Mouse (Mus musculus) bone marrow macrophage, adult 2 months (primary cell): ENCODE data around the gene Actrt2. TPM values are rescaled to one million over a fixed set of nuclear protein-coding genes. Genes with fewer than 3 reads are reported as not detected.

Experiments used
- H3K27ac ChIP-seq: 2 replicates; pipeline ENCODE4 v1.5.1; 2012; ENCODE audit warnings: low read depth, low read length; ENCODE audit not compliant: insufficient read depth
- H3K4me1 ChIP-seq: 2 replicates; pipeline ENCODE4 v1.6.1; 2012; ENCODE audit warnings: low read length; ENCODE audit not compliant: control insufficient read depth, insufficient read depth
- H3K4me3 ChIP-seq: 2 replicates; pipeline ENCODE4 v1.5.1; 2012; ENCODE audit warnings: mild to moderate bottlenecking, low read length, moderate library complexity; ENCODE audit not compliant: insufficient read depth
- CTCF ChIP-seq: IDR thresholded peaks from 2 replicates; pipeline ENCODE4 v1.5.1; 2012; ENCODE audit warnings: low read depth, mild to moderate bottlenecking, low read length, moderate library complexity
- POLR2A ChIP-seq: IDR thresholded peaks from 2 replicates; pipeline ENCODE4 v1.6.1; 2012; ENCODE audit warnings: mild to moderate bottlenecking, low read depth, low read length, borderline replicate concordance
- polyA plus RNA-seq: library from polyadenylated mRNA; stranded (reverse); fragments of >200 nt; gene quantifications from 2 replicates; pipeline ENCODE4 v1.2.4, GENCODE M21; 2012; ENCODE audit not compliant: missing spikeins, insufficient read depth, insufficient read length

The Actrt2 gene
- polyA plus RNA-seq, 1 experiment = not detected

GRCm38 (mm10) chr4:154660025-154660424 lies 7.6 kb downstream of the Actrt2 start:
- Histone ChIP-seq H3K4me1 (no peaks in the 10 kb centered on the region), H3K27ac (no peak overlapping the region), H3K4me3 (no peak overlapping the region)
- TF ChIP-seq CTCF (no peak), POLR2A (no peak)

- no peaks in the 10 kb centered on the region for H3K4me1 ChIP-seq
- H3K27ac ChIP-seq = no peak overlapping the region
- H3K4me3 ChIP-seq = no peak overlapping the region
- TF ChIP-seq POLR2A = no peak
- no peak for TF ChIP-seq CTCF
These were observed 12.3 kb downstream of the Actrt2 start for GRCm38 (mm10) chr4:154655134-154655910.

GRCm38 (mm10) chr4:154652494-154652893 lies 15.2 kb downstream of the Actrt2 start:
- no peak for TF ChIP-seq POLR2A
- TF ChIP-seq CTCF = no peak
- H3K4me1 ChIP-seq = no peaks in the 10 kb centered on the region
- H3K4me3 ChIP-seq = no peak overlapping the region
- H3K27ac ChIP-seq = no peak overlapping the region

GRCm38 (mm10) chr4:154649083-154649747 lies 18.5 kb downstream of the Actrt2 start:
- TF ChIP-seq CTCF (no peak), POLR2A (no peak)
- no peak overlapping the region for H3K4me3 ChIP-seq
- H3K4me1 ChIP-seq = no peaks in the 10 kb centered on the region
- H3K27ac ChIP-seq = no peak overlapping the region

- no peaks in the 10 kb centered on the region for H3K4me1 ChIP-seq
- no peak overlapping the region for H3K27ac ChIP-seq
- H3K4me3 ChIP-seq = no peak overlapping the region
- no peak for TF ChIP-seq POLR2A
- no peak for TF ChIP-seq CTCF
These were observed 25.2 kb downstream of the Actrt2 start for GRCm38 (mm10) chr4:154642496-154642895.

- Histone ChIP-seq H3K27ac (no peak overlapping the region), H3K4me1 (no peaks in the 10 kb centered on the region), H3K4me3 (no peak overlapping the region)
- no peak for TF ChIP-seq POLR2A
- TF ChIP-seq CTCF = no peak
These were observed 26.2 kb downstream of the Actrt2 start for GRCm38 (mm10) chr4:154641296-154642110.

GRCm38 (mm10) chr4:154640443-154641295 lies 27.0 kb downstream of the Actrt2 start:
- no peak overlapping the region for H3K27ac ChIP-seq
- H3K4me3 ChIP-seq = no peak overlapping the region
- TF ChIP-seq POLR2A (no peak), CTCF (no peak)
- H3K4me1 ChIP-seq = no peaks in the 10 kb centered on the region

GRCm38 (mm10) chr4:154639591-154640442 lies 27.9 kb downstream of the Actrt2 start:
- Histone ChIP-seq H3K4me1 (no peaks in the 10 kb centered on the region), H3K4me3 (no peak overlapping the region), H3K27ac (no peak overlapping the region)
- TF ChIP-seq CTCF = no peak
- TF ChIP-seq POLR2A = no peak

- no peak overlapping the region for H3K4me3 ChIP-seq
- H3K4me1 ChIP-seq = no peaks in the 10 kb centered on the region
- TF ChIP-seq POLR2A (no peak), CTCF (no peak)
- no peak overlapping the region for H3K27ac ChIP-seq
These were observed 28.5 kb downstream of the Actrt2 start for GRCm38 (mm10) chr4:154639126-154639525.
